ENCODE assay signal across 8 mouse cellular contexts in the genomic region with DNA sequence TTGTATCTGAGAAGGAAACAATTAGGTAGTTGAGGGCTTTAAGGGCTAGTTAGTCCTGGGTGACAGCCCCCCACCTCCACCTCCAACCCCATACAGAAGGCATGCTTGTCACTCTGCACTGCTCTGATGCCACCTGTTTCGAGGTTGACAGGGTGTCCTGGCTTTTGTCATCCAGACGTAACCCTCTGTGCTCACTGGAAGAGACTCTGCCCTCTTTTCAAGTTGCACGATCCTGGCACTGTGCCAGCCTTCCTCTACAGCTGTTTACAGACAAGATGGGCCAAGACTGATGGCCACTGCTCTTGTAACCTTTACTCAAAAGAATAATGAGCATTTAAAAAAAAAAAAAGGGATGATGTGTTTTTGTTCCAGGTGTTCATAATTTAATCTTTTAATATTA. TPM values are rescaled to one million over a fixed set of nuclear protein-coding genes. Genes with fewer than 3 reads are reported as not detected.
DNase-seq lines count a peak whose midpoint lies in the region; ATAC-seq lines count a peak whose summit lies in the region.

No protein-coding gene starts in this region.

- no peak overlapping the region for H3K9ac ChIP-seq in forebrain, embryonic 14.5 days (ENCODE audit: low read length)
- no peak overlapping the region for H3K9ac ChIP-seq in forebrain, embryonic 16.5 days (replicated peaks; ENCODE audit: low read depth, low read length)

- H3K36me3 ChIP-seq in forebrain, embryonic 14.5 days (ENCODE audit: control insufficient read depth, insufficient read depth, low read length), result peaks cover 50% of the 10 kb centered on the region
- peaks cover 66% of the 10 kb centered on the region for H3K36me3 ChIP-seq in forebrain, embryonic 10.5 days (replicated peaks)
- peaks cover 18% of the 10 kb centered on the region for H3K36me3 ChIP-seq in forebrain, embryonic 16.5 days (ENCODE audit: control insufficient read depth, insufficient read depth)

- H3K4me3 ChIP-seq in forebrain, embryonic 14.5 days (ENCODE audit: low read depth, low read length), result no peak overlapping the region
- H3K4me3 ChIP-seq in forebrain, embryonic 10.5 days, result no peak overlapping the region
- H3K4me3 ChIP-seq in forebrain, embryonic 16.5 days (replicated peaks; ENCODE audit: low read length), result no peak overlapping the region

- 31% methylated on average over 3 of the region's 3 CpGs for WGBS in forebrain, embryonic 14.5 days
- 96% methylated on average over 3 of the region's 3 CpGs for WGBS in forebrain, embryonic 10.5 days
- WGBS in forebrain, embryonic 16.5 days, result 15% methylated on average over 3 of the region's 3 CpGs

- no peak overlapping the region for H3K4me2 ChIP-seq in forebrain, embryonic 14.5 days (ENCODE audit: low read length)
- no peak overlapping the region for H3K4me2 ChIP-seq in forebrain, embryonic 16.5 days (ENCODE audit: low read length)

- peaks cover 10% of the 10 kb centered on the region; the same call in 1 of the 2 replicates for H3K27me3 ChIP-seq in forebrain, embryonic 14.5 days (replicated peaks; ENCODE audit: control insufficient read depth, insufficient read depth, low read length)
- peaks cover 23% of the 10 kb centered on the region for H3K27me3 ChIP-seq in forebrain, embryonic 10.5 days (ENCODE audit: poor library complexity, severe bottlenecking)
- no peaks in the 10 kb centered on the region for H3K27me3 ChIP-seq in forebrain, embryonic 16.5 days (replicated peaks; ENCODE audit: control insufficient read depth, insufficient read depth, low read length)

- no peaks in the 10 kb centered on the region for H3K9me3 ChIP-seq in forebrain, embryonic 14.5 days (replicated peaks; ENCODE audit: control insufficient read depth, low read length)
- no peaks in the 10 kb centered on the region for H3K9me3 ChIP-seq in forebrain, embryonic 10.5 days
- H3K9me3 ChIP-seq in forebrain, embryonic 16.5 days (ENCODE audit: control insufficient read depth, low read length), result no peaks in the 10 kb centered on the region

- peak; percentile 44 for DNase-seq in forebrain, embryonic 14.5 days (ENCODE audit: low spot score)
- DNase-seq in forebrain, embryonic 10.5 days (ENCODE audit: extremely low spot score, low spot score), result no peak
- DNase-seq in retina, postnatal 1 day, result peak; percentile 70
- no peak for DNase-seq in retina, embryonic 14.5 days (ENCODE audit: low spot score)
- peak; percentile 54 for DNase-seq in kidney, adult 9 months
- peak; percentile 70 for DNase-seq in thymus, postnatal 14 days
- DNase-seq in cerebellum, adult 9-11 months, result no peak

- H3K4me1 ChIP-seq in forebrain, embryonic 14.5 days (ENCODE audit: control insufficient read depth, insufficient read depth, low read length), result peaks cover 9% of the 10 kb centered on the region; the same call in 1 of the 2 replicates
- H3K4me1 ChIP-seq in forebrain, embryonic 10.5 days, result peaks cover 16% of the 10 kb centered on the region
- peaks cover 9% of the 10 kb centered on the region for H3K4me1 ChIP-seq in forebrain, embryonic 16.5 days (replicated peaks; ENCODE audit: control insufficient read depth, insufficient read depth, low read length)

- no peak overlapping the region for H3K27ac ChIP-seq in forebrain, embryonic 14.5 days (ENCODE audit: low read depth, low read length)
- H3K27ac ChIP-seq in forebrain, embryonic 10.5 days, result no peak overlapping the region
- no peak overlapping the region for H3K27ac ChIP-seq in forebrain, embryonic 16.5 days (ENCODE audit: low read length)

- ATAC-seq in forebrain, embryonic 14.5 days, result no peak
- ATAC-seq in forebrain, embryonic 16.5 days, result no peak

RNA-seq across cellular contexts. Expression of gene Aifm3, which starts 2.9 kb away (rescaled TPM):
- polyA plus RNA-seq in forebrain, embryonic 14.5 days (2014; fragmentation: Nextera tagmentation; extraction: Ambion mirVana), result 7.0 and 8.5 TPM in 2 replicates
- polyA plus RNA-seq in forebrain, embryonic 10.5 days (2016; fragmentation: Nextera tagmentation; extraction: Ambion mirVana), result 1.3 and 2.8 TPM in 2 replicates
- polyA plus RNA-seq in forebrain, embryonic 16.5 days (2015; fragmentation: Nextera tagmentation; extraction: Ambion mirVana), result 9.5 and 12.6 TPM in 2 replicates

RNA-seq across cellular contexts. Expression of gene Lztr1, which starts 22.0 kb away (rescaled TPM):
- 87.6 and 91.9 TPM in 2 replicates for polyA plus RNA-seq in forebrain, embryonic 14.5 days (2014; fragmentation: Nextera tagmentation; extraction: Ambion mirVana)
- 78.1 and 92.3 TPM in 2 replicates for polyA plus RNA-seq in forebrain, embryonic 10.5 days (2016; fragmentation: Nextera tagmentation; extraction: Ambion mirVana)
- polyA plus RNA-seq in forebrain, embryonic 16.5 days (2015; fragmentation: Nextera tagmentation; extraction: Ambion mirVana), result 130 and 150 TPM in 2 replicates

RNA-seq across cellular contexts. Expression of gene Crkl, which starts 34.7 kb away (rescaled TPM):
- 79.4 and 107 TPM in 2 replicates for polyA plus RNA-seq in forebrain, embryonic 14.5 days (2014; fragmentation: Nextera tagmentation; extraction: Ambion mirVana)
- 72.9 and 73.4 TPM in 2 replicates for polyA plus RNA-seq in forebrain, embryonic 10.5 days (2016; fragmentation: Nextera tagmentation; extraction: Ambion mirVana)
- polyA plus RNA-seq in forebrain, embryonic 16.5 days (2015; fragmentation: Nextera tagmentation; extraction: Ambion mirVana), result 104 and 122 TPM in 2 replicates

RNA-seq across cellular contexts. Expression of gene Thap7, which starts 44.4 kb away (rescaled TPM):
- 60.9 and 61.6 TPM in 2 replicates for polyA plus RNA-seq in forebrain, embryonic 14.5 days (2014; fragmentation: Nextera tagmentation; extraction: Ambion mirVana)
- 51.7 and 53.4 TPM in 2 replicates for polyA plus RNA-seq in forebrain, embryonic 10.5 days (2016; fragmentation: Nextera tagmentation; extraction: Ambion mirVana)
- 66.3 and 66.5 TPM in 2 replicates for polyA plus RNA-seq in forebrain, embryonic 16.5 days (2015; fragmentation: Nextera tagmentation; extraction: Ambion mirVana)

Comparison
In these comparisons a context has a peak if more than half of its experiments do, and no peak if none do; other contexts are left out.
1. DNase-seq: peak in forebrain, embryonic 14.5 days (single experiment), retina, postnatal 1 day (single experiment), kidney, adult 9 months (single experiment) and thymus, postnatal 14 days (single experiment); none in forebrain, embryonic 10.5 days (single experiment), retina, embryonic 14.5 days (single experiment) and cerebellum, adult 9-11 months (single experiment).